Mouse (Mus musculus): ENCODE results near the gene Immp1l. TPM values are rescaled to one million over a fixed set of nuclear protein-coding genes. Genes with fewer than 3 reads are reported as not detected.

The Immp1l gene
- total RNA-seq, 4 experiments from 2014 or later, result 22.1 to 37.2 (median 27.0) TPM

Small RNA genes within 50 kb of the gene (microRNA-seq; reads per million reads assigned to microRNA genes)
- 0 reads per million in 2 experiments for gene Gm22002

Other genes with a start within 250 kb of the Immp1l start
- 10 to 100 TPM; 12.5 to 17.6 (median 12.8) TPM for gene Pax6, start 235.7 kb upstream of the Immp1l start, total RNA-seq (2022)
- 10 to 100 TPM; 16.9 to 28.2 (median 20.9) TPM for gene Elp4, start 74 bp upstream of the Immp1l start, total RNA-seq (2022)
- 10 to 100 TPM; 24.4 to 26.5 (median 26.3) TPM for gene Dnajc24, start 98.9 kb downstream of the Immp1l start, total RNA-seq (2022)